Mouse (Mus musculus) brain, embryonic 14.5 days (tissue): ENCODE results near the gene Naalad2. TPM values are rescaled to one million over a fixed set of nuclear protein-coding genes. Genes with fewer than 3 reads are reported as not detected.
A peak's percentile ranks its signal among the peaks of the same experiment; 100 is the strongest.
"Not testable (repeated sequence)": the region's sequence is repeated elsewhere in the genome, so short reads cannot be mapped to it uniquely, and the experiment has no call there.

Experiments used
- DNase-seq: peaks from one replicate; pipeline ENCODE4 v3.0.0-alpha.2; 2011; ENCODE audit warnings: low read depth
- CTCF ChIP-seq: fragments of 200-500 bp; IDR thresholded peaks from 2 replicates; pipeline ENCODE4 v1.5.1; 2012; ENCODE audit warnings: inconsistent platforms, mild to moderate bottlenecking, moderate library complexity, borderline replicate concordance; ENCODE audit not compliant: insufficient read depth, insufficient read length; ENCODE audit errors: extremely low read depth
- POLR2A ChIP-seq: fragments of 200-500 bp; IDR thresholded peaks from 2 replicates; pipeline ENCODE4 v1.6.1; 2012; ENCODE audit warnings: mild to moderate bottlenecking, inconsistent platforms, borderline replicate concordance; ENCODE audit not compliant: poor library complexity, insufficient read depth, insufficient read length, severe bottlenecking; ENCODE audit errors: extremely low read depth
- polyA plus RNA-seq: library from polyadenylated mRNA; depleted of rRNA; stranded (reverse); fragments of >200 nt; gene quantifications from 2 replicates; pipeline ENCODE4 v1.2.3, GENCODE M21; 2012; rRNA removed

Naalad2 gene
- 1.3 and 1.5 TPM in 2 replicates for polyA plus RNA-seq

- not testable (repeated sequence) for DNase-seq
These were observed at the start of gene Naalad2 for GRCm38 (mm10) chr9:18402895-18403294. Gene Naalad2, minus strand, starts transcription at chr9:18402995.

GRCm38 (mm10) chr9:18431687-18432086 lies 28.9 kb upstream of the Naalad2 start:
- TF ChIP-seq CTCF = no peak
- no peak for TF ChIP-seq POLR2A

GRCm38 (mm10) chr9:18430354-18430753 lies 27.6 kb upstream of the Naalad2 start, which contains the start of gene Mbd3l2:
Gene Mbd3l2, plus strand, starts transcription at chr9:18430654.
- DNase-seq = no peak
- TF ChIP-seq CTCF = no peak
- no peak for TF ChIP-seq POLR2A

More at GRCm38 (mm10) chr9:18431687-18432086, 28.9 kb upstream of the Naalad2 start:
- peak; percentile 56 for DNase-seq

GRCm38 (mm10) chr9:18412371-18412770 lies 9.6 kb upstream of the Naalad2 start:
- DNase-seq = not testable (repeated sequence)

GRCm38 (mm10) chr9:18404118-18404517 lies 1.3 kb upstream of the Naalad2 start, which contains the start of gene Ubtfl1:
Gene Ubtfl1, plus strand, starts transcription at chr9:18404418.
- no peak for DNase-seq
- TF ChIP-seq POLR2A = no peak
- TF ChIP-seq CTCF = no peak

- no peak for TF ChIP-seq CTCF
- no peak for TF ChIP-seq POLR2A
- no peak for DNase-seq
These were observed 3.2 kb downstream of the Naalad2 start for GRCm38 (mm10) chr9:18399629-18400028.

- DNase-seq = peak; percentile 5
- TF ChIP-seq POLR2A (no peak), CTCF (no peak)
These were observed 17.0 kb downstream of the Naalad2 start for GRCm38 (mm10) chr9:18385782-18386181.

GRCm38 (mm10) chr9:18373026-18373425 lies 29.8 kb downstream of the Naalad2 start:
- not testable (repeated sequence) for DNase-seq

GRCm38 (mm10) chr9:18319990-18320389 lies 82.8 kb downstream of the Naalad2 start:
- TF ChIP-seq POLR2A (no peak), CTCF (no peak)
- DNase-seq = no peak

GRCm38 (mm10) chr9:18298301-18298700 lies 104.5 kb downstream of the Naalad2 start:
- no peak for DNase-seq
- TF ChIP-seq POLR2A = no peak
- TF ChIP-seq CTCF = no peak

GRCm38 (mm10) chr9:18293026-18293781 lies 109.6 kb downstream of the Naalad2 start:
- no peak for TF ChIP-seq POLR2A
- DNase-seq = no peak

GRCm38 (mm10) chr9:18292443-18292922 lies 110.3 kb downstream of the Naalad2 start:
- DNase-seq = no peak
- TF ChIP-seq POLR2A (no peak), CTCF (no peak)

- peak; percentile 99 for DNase-seq
- TF ChIP-seq CTCF (peak; percentile 44; the same call in 1 of the 2 replicates), POLR2A (peak; percentile 49; the same call in 1 of the 2 replicates)
These were observed 111.0 kb downstream of the Naalad2 start, which contains the start of gene Chordc1 for GRCm38 (mm10) chr9:18291571-18292429. Gene Chordc1, plus strand, starts transcription at chr9:18292125.
